Mouse (Mus musculus): Measurements from ENCODE around the gene Sec24a. TPM values are rescaled to one million over a fixed set of nuclear protein-coding genes. Genes with fewer than 3 reads are reported as not detected.

Sec24a gene
- polyA plus RNA-seq, 1 experiment from 2014 or later, result 11.4 TPM

GRCm38 (mm10) chr11:51653736-51654135 lies 109.7 kb downstream of the Sec24a start:
- ATAC-seq (ENCODE audit: insufficient number of reproducible peaks, low FRiP score, low TSS enrichment, low read depth) (no peak), DNase-seq (ENCODE audit: low spot score) (no peak)
- H3K4me2 ChIP-seq (ENCODE audit: low read depth, severe bottlenecking), result no peak overlapping the region
- 82% methylated on average over 6 of the region's 6 CpGs for WGBS
- H3K4me3 ChIP-seq (ENCODE audit: low read depth, low read length), result no peak overlapping the region
- H3K27ac ChIP-seq (replicated peaks; ENCODE audit: low read depth, low read length), result no peak overlapping the region
- H3K9me3 ChIP-seq (ENCODE audit: control insufficient read depth, low read length), result no peaks in the 10 kb centered on the region
- no peak overlapping the region for H3K9ac ChIP-seq (ENCODE audit: low read length)
- H3K27me3 ChIP-seq (ENCODE audit: control insufficient read depth, insufficient read depth, low read length), result no peaks in the 10 kb centered on the region
- peaks cover 24% of the 10 kb centered on the region for H3K4me1 ChIP-seq (ENCODE audit: control insufficient read depth, insufficient read depth, low read length)
- H3K36me3 ChIP-seq (ENCODE audit: control insufficient read depth, insufficient read depth, low read length), result no peaks in the 10 kb centered on the region

DNA sequence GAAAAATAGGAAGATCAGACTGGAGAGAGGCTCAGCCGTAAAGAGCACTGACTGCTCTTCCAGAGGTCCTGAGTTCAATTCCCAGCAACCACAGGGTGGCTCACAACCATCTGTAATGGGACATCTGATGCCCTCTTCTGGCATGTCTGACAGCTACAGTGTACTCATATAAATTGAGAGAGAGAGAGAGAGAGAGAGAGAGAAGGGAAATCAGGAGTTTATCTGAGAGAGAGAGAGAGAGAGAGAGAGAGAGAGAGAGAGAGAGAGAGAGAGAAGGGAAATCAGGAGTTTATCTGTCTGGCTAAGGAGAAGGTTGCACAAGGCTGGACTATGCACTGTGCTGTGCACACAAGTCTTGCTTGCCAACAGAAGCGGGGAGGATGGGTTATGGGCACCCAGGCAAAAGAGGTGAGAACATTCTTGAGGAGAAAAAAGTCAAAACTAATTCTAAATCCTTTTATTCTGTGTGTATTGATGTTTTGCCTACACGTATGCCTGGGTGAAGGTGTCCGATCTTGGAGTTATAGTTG lies 110.5 kb downstream of the Sec24a start:
- WGBS, result 91% methylated on average over 4 of the region's 4 CpGs

GRCm38 (mm10) chr11:51650691-51651515 lies 112.5 kb downstream of the Sec24a start, which contains the start of the genes N4bp3 and D930048N14Rik:
Gene N4bp3, minus strand, starts transcription at chr11:51650842.
Gene D930048N14Rik, plus strand, starts transcription at chr11:51650954.
- H3K27ac ChIP-seq (replicated peaks; ENCODE audit: low read depth, low read length), result 0 out of 2 replicates have a peak within 1 kb of the TSS, but pooled peaks have one; percentile 21
- peak within 1 kb of the TSS; percentile 70 for H3K4me3 ChIP-seq (ENCODE audit: low read depth, low read length)
- H3K36me3 ChIP-seq (ENCODE audit: control insufficient read depth, insufficient read depth, low read length), result no peaks in the 10 kb centered on the region
- no peaks in the 10 kb centered on the region for H3K27me3 ChIP-seq (ENCODE audit: control insufficient read depth, insufficient read depth, low read length)
- DNase-seq (ENCODE audit: low spot score) (peak; percentile 82), ATAC-seq (ENCODE audit: insufficient number of reproducible peaks, low FRiP score, low TSS enrichment, low read depth) (peak; percentile 46; the same call in 1 of the 2 replicates)
- H3K9me3 ChIP-seq (ENCODE audit: control insufficient read depth, low read length), result no peaks in the 10 kb centered on the region
- peak within 1 kb of the TSS; percentile 79 for H3K9ac ChIP-seq (ENCODE audit: low read length)
- WGBS, result 1% methylated on average over 58 of the region's 70 CpGs
- peaks cover 38% of the 10 kb centered on the region for H3K4me1 ChIP-seq (ENCODE audit: control insufficient read depth, insufficient read depth, low read length)
- peak within 1 kb of the TSS; percentile 96 for H3K4me2 ChIP-seq (ENCODE audit: low read depth, severe bottlenecking)

More for the DNA sequence above, 110.5 kb downstream of the Sec24a start:
- no peak overlapping the region for H3K4me2 ChIP-seq (ENCODE audit: low read depth, severe bottlenecking)
- H3K9me3 ChIP-seq (ENCODE audit: control insufficient read depth, low read length), result no peaks in the 10 kb centered on the region
- H3K27ac ChIP-seq (replicated peaks; ENCODE audit: low read depth, low read length), result no peak overlapping the region
- H3K4me1 ChIP-seq (ENCODE audit: control insufficient read depth, insufficient read depth, low read length), result peaks cover 24% of the 10 kb centered on the region
- ATAC-seq (ENCODE audit: insufficient number of reproducible peaks, low FRiP score, low TSS enrichment, low read depth), result no peak
- DNase-seq (ENCODE audit: low spot score), result no peak
- no peaks in the 10 kb centered on the region for H3K36me3 ChIP-seq (ENCODE audit: control insufficient read depth, insufficient read depth, low read length)
- no peak overlapping the region for H3K4me3 ChIP-seq (ENCODE audit: low read depth, low read length)
- no peak overlapping the region for H3K9ac ChIP-seq (ENCODE audit: low read length)
- H3K27me3 ChIP-seq (ENCODE audit: control insufficient read depth, insufficient read depth, low read length), result no peaks in the 10 kb centered on the region

- H3K4me2 ChIP-seq (ENCODE audit: low read depth, severe bottlenecking), result peak overlapping the region; percentile 96
- H3K4me3 ChIP-seq (ENCODE audit: low read depth, low read length), result peak overlapping the region; percentile 70
- H3K9me3 ChIP-seq (ENCODE audit: control insufficient read depth, low read length), result no peaks in the 10 kb centered on the region
- H3K9ac ChIP-seq (ENCODE audit: low read length), result peak overlapping the region; percentile 79
- 0% methylated on average over 30 of the region's 30 CpGs for WGBS
- no peaks in the 10 kb centered on the region for H3K27me3 ChIP-seq (ENCODE audit: control insufficient read depth, insufficient read depth, low read length)
- peaks cover 38% of the 10 kb centered on the region for H3K4me1 ChIP-seq (ENCODE audit: control insufficient read depth, insufficient read depth, low read length)
- ATAC-seq (ENCODE audit: insufficient number of reproducible peaks, low FRiP score, low TSS enrichment, low read depth) (0 out of 2 replicates have a peak, but pooled peaks have one; percentile 20), DNase-seq (ENCODE audit: low spot score) (no peak)
- 0 out of 2 replicates have a peak overlapping the region, but pooled peaks have one; percentile 21 for H3K27ac ChIP-seq (replicated peaks; ENCODE audit: low read depth, low read length)
- no peaks in the 10 kb centered on the region for H3K36me3 ChIP-seq (ENCODE audit: control insufficient read depth, insufficient read depth, low read length)
Measured at GRCm38 (mm10) chr11:51650261-51650660, 113.2 kb downstream of the Sec24a start.

GRCm38 (mm10) chr11:51649889-51650199 lies 113.6 kb downstream of the Sec24a start:
- peak; percentile 43 for DNase-seq (ENCODE audit: low spot score)
- Histone ChIP-seq H3K36me3 (ENCODE audit: control insufficient read depth, insufficient read depth, low read length) (no peaks in the 10 kb centered on the region), H3K27me3 (ENCODE audit: control insufficient read depth, insufficient read depth, low read length) (no peaks in the 10 kb centered on the region), H3K9me3 (ENCODE audit: control insufficient read depth, low read length) (no peaks in the 10 kb centered on the region), H3K4me3 (ENCODE audit: low read depth, low read length) (peak overlapping the region; percentile 70), H3K27ac (replicated peaks; ENCODE audit: low read depth, low read length) (no peak overlapping the region), H3K9ac (ENCODE audit: low read length) (peak overlapping the region; percentile 79), H3K4me2 (ENCODE audit: low read depth, severe bottlenecking) (peak overlapping the region; percentile 96), H3K4me1 (ENCODE audit: control insufficient read depth, insufficient read depth, low read length) (peaks cover 38% of the 10 kb centered on the region)
- WGBS, result 6% methylated on average over 7 of the region's 7 CpGs
- ATAC-seq (ENCODE audit: insufficient number of reproducible peaks, low FRiP score, low TSS enrichment, low read depth), result no peak

GRCm38 (mm10) chr11:51649111-51649888 lies 114.1 kb downstream of the Sec24a start:
- peak overlapping the region; percentile 5; the same call in 1 of the 2 replicates for H3K9ac ChIP-seq (ENCODE audit: low read length)
- peaks cover 38% of the 10 kb centered on the region for H3K4me1 ChIP-seq (ENCODE audit: control insufficient read depth, insufficient read depth, low read length)
- peak overlapping the region; percentile 70 for H3K4me3 ChIP-seq (ENCODE audit: low read depth, low read length)
- no peaks in the 10 kb centered on the region for H3K9me3 ChIP-seq (ENCODE audit: control insufficient read depth, low read length)
- DNase-seq (ENCODE audit: low spot score) (peak; percentile 34), ATAC-seq (ENCODE audit: insufficient number of reproducible peaks, low FRiP score, low TSS enrichment, low read depth) (no peak)
- H3K27ac ChIP-seq (replicated peaks; ENCODE audit: low read depth, low read length), result no peak overlapping the region; the same call in 1 of the 2 replicates
- peak overlapping the region; percentile 96 for H3K4me2 ChIP-seq (ENCODE audit: low read depth, severe bottlenecking)
- 42% methylated on average over 11 of the region's 11 CpGs for WGBS
- no peaks in the 10 kb centered on the region for H3K27me3 ChIP-seq (ENCODE audit: control insufficient read depth, insufficient read depth, low read length)
- no peaks in the 10 kb centered on the region for H3K36me3 ChIP-seq (ENCODE audit: control insufficient read depth, insufficient read depth, low read length)

DNA sequence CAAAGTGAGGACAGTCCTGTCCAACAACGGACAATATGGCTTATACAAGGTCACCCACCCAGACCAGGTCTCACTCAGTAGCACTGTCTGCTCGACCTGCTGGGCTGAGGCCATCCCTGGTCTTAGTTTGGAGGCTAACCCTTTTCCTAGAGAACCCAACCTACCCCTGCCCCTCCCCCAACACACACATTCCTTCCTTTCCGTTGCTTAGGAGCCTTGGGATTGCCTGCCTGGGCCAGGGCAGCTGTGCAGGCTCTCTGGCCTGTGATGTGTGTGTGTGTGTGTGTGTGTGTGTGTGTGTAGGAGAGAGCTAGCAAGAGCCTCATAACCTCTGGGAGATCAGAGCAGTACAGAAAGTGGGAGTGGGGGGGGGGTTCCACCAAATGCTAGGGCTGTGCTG lies 114.9 kb downstream of the Sec24a start:
- H3K36me3 ChIP-seq (ENCODE audit: control insufficient read depth, insufficient read depth, low read length), result peaks cover 4% of the 10 kb centered on the region; the same call in 1 of the 2 replicates
- no peaks in the 10 kb centered on the region for H3K9me3 ChIP-seq (ENCODE audit: control insufficient read depth, low read length)
- WGBS, result 17% methylated on average over 3 of the region's 3 CpGs
- peak overlapping the region; percentile 36; the same call in 1 of the 2 replicates for H3K27ac ChIP-seq (replicated peaks; ENCODE audit: low read depth, low read length)
- ATAC-seq (ENCODE audit: insufficient number of reproducible peaks, low FRiP score, low TSS enrichment, low read depth) (0 out of 2 replicates have a peak, but pooled peaks have one; percentile 60), DNase-seq (ENCODE audit: low spot score) (peak; percentile 67)
- peaks cover 43% of the 10 kb centered on the region for H3K4me1 ChIP-seq (ENCODE audit: control insufficient read depth, insufficient read depth, low read length)
- H3K4me3 ChIP-seq (ENCODE audit: low read depth, low read length), result peak overlapping the region; percentile 70; the same call in 1 of the 2 replicates
- H3K9ac ChIP-seq (ENCODE audit: low read length), result peak overlapping the region; percentile 5; the same call in 1 of the 2 replicates
- H3K4me2 ChIP-seq (ENCODE audit: low read depth, severe bottlenecking), result peak overlapping the region; percentile 96
- H3K27me3 ChIP-seq (ENCODE audit: control insufficient read depth, insufficient read depth, low read length), result no peaks in the 10 kb centered on the region

All from limb, embryonic 11.5 days (tissue).